Mouse (Mus musculus): ENCODE results near the gene Btbd9.

- TF ChIP-seq POLR2A (IDR thresholded peaks at IDR 0.05; ENCODE audit: control insufficient read depth in 1 of 2, insufficient read depth in 1 of 2, low read depth in 1 of 2, low read length in 2 of 2, poor library complexity in 1 of 2) (no peak), EP300 (IDR thresholded peaks at IDR 0.05; ENCODE audit: low read depth in 1 of 2, low read length in 2 of 2) (no peak), HCFC1 (IDR thresholded peaks at IDR 0.05; ENCODE audit: low read depth, low read length) (no peak)
These were observed 28.0 kb upstream of the Btbd9 start for GRCm38 (mm10) chr17:30604296-30604695.

Data from MEL (cell line).